Mouse (Mus musculus) liver, postnatal 0 days (tissue): ENCODE measurements at regions not wholly inside any gene's neighbourhood (a gene's known extent, or its start where the extent isn't known, plus 50 kb on each side); places are given as distances from the start of the nearest gene placed in this dataset.

Experiments used
- ATAC-seq: fragments of 200-750 bp; cut with Nextera tagmentation; 2 replicates; pipeline ENCODE4 v1.8.0; 2017; ENCODE audit warnings: mild to moderate bottlenecking, moderate library complexity
- DNase-seq: peaks from one replicate; pipeline ENCODE4 v3.0.0-alpha.2; 2016
- H3K27ac ChIP-seq: fragments of 300-500 bp; sonication (generic); 2 replicates; pipeline ENCODE4 v1.5.1; 2014; ENCODE audit warnings: antibody characterized with exemption, moderate library complexity, mild to moderate bottlenecking, low read depth
- H3K27me3 ChIP-seq: fragments of 300-500 bp; sonication (generic); 2 replicates; pipeline ENCODE4 v1.6.1; 2014; ENCODE audit warnings: low read length, control low read depth, mixed read lengths; ENCODE audit not compliant: insufficient read depth
- H3K36me3 ChIP-seq: fragments of 300-500 bp; sonication (generic); replicated peaks from 2 replicates; pipeline ENCODE4 v1.6.1; 2014; ENCODE audit warnings: mild to moderate bottlenecking, control low read depth, low read length, moderate library complexity, mixed read lengths; ENCODE audit not compliant: insufficient read depth
- H3K4me1 ChIP-seq: fragments of 300-500 bp; sonication (generic); 2 replicates; pipeline ENCODE4 v1.6.1; 2014; ENCODE audit warnings: antibody characterized with exemption, mild to moderate bottlenecking, control low read depth; ENCODE audit not compliant: insufficient read depth
- H3K4me2 ChIP-seq: fragments of 300-500 bp; sonication (generic); 2 replicates; pipeline ENCODE4 v1.6.1; 2014; ENCODE audit warnings: low read depth, mild to moderate bottlenecking, low read length, moderate library complexity, mixed read lengths
- H3K4me3 ChIP-seq: fragments of 300-500 bp; sonication (generic); 2 replicates; pipeline ENCODE4 v1.5.1; 2014; ENCODE audit warnings: low read depth, low read length
- H3K9ac ChIP-seq: fragments of 300-500 bp; sonication (generic); replicated peaks from 2 replicates; pipeline ENCODE4 v1.6.1; 2014; ENCODE audit warnings: mild to moderate bottlenecking, moderate library complexity
- H3K9me3 ChIP-seq: fragments of 300-500 bp; sonication (generic); 2 replicates; pipeline ENCODE4 v1.6.1; 2016; ENCODE audit warnings: mild to moderate bottlenecking, control low read depth, low read length, mixed read lengths
- CTCF ChIP-seq: sonication (generic); IDR thresholded peaks from 2 replicates; pipeline ENCODE4 v1.5.1; 2016; ENCODE audit warnings: antibody characterized with exemption, low read depth
- EP300 ChIP-seq: IDR thresholded peaks from 2 replicates; pipeline ENCODE4 v1.6.1; 2016; ENCODE audit warnings: antibody characterized with exemption, low read depth, mild to moderate bottlenecking
- WGBS: fragments of 180-500 bp; shearing (Covaris S2); extraction: QIAGEN DNeasy Blood & Tissue Kit; methylation state at CpG from one replicate; pipeline ENCODE4 v1.1.7; 2014; ENCODE audit not compliant: insufficient replicate concordance; 5-methylcytosine and 5-hydroxymethylcytosine counted together

DNA sequence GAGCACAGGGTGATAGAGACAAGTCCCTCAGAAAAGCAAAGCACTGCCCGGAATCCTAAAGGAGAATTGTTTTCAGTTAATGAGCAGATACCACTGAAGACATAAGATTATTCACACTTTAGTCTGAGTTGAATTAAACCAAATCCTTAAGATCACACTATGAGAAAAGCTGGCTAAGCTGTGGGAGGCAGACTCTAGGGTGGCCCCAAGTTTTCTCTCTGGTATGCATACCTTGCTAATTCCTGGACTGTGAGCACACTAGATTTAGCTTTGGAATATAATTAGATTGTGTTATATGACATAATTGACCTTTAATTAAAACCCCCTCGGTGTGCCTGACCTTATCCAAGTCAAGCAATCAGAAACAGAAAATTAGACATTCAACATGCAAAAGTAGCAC, 247.3 kb downstream of the Akain1 start:
- H3K4me3 ChIP-seq: no peak overlapping the region
- no peaks in the 10 kb centered on the region for H3K36me3 ChIP-seq
- no peaks in the 10 kb centered on the region for H3K27me3 ChIP-seq
- TF ChIP-seq EP300: no peak
- TF ChIP-seq CTCF: no peak
- ATAC-seq: no peak
- no peak overlapping the region for H3K4me2 ChIP-seq
- H3K9ac ChIP-seq: no peak overlapping the region
- no peak for DNase-seq
- no peaks in the 10 kb centered on the region; the same call in 1 of the 2 replicates for H3K9me3 ChIP-seq
- H3K4me1 ChIP-seq: no peaks in the 10 kb centered on the region
- WGBS: 61% methylated on average over 2 of the region's 2 CpGs
- H3K27ac ChIP-seq: no peak overlapping the region

DNA sequence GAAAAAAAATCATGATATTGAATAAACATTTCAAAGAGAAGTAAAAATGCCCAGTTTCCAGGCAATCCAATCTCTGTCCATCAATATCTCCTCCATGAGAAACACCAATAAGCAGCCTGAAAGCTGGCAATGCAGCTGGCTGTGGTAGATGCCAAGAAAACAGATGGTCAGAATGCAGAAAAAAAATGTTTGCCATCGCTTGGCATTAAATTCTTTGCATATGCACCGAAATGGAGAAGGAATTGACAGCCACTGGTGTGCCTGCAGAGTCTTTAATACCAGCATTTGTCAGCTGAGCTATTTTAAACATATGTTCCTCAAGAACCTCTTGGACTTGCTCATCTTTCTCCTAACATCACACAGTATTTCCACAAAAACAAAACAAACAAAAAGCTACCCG, 256.2 kb downstream of the Akain1 start:
- ATAC-seq: no peak
- TF ChIP-seq CTCF: no peak
- no peak for TF ChIP-seq EP300
- Histone ChIP-seq H3K9me3 (no peaks in the 10 kb centered on the region), H3K36me3 (no peaks in the 10 kb centered on the region), H3K4me3 (no peak overlapping the region), H3K9ac (no peak overlapping the region), H3K4me2 (no peak overlapping the region), H3K27ac (no peak overlapping the region), H3K27me3 (no peaks in the 10 kb centered on the region), H3K4me1 (no peaks in the 10 kb centered on the region)
- WGBS: 74% methylated on average over 3 of the region's 3 CpGs
- DNase-seq: no peak

DNA sequence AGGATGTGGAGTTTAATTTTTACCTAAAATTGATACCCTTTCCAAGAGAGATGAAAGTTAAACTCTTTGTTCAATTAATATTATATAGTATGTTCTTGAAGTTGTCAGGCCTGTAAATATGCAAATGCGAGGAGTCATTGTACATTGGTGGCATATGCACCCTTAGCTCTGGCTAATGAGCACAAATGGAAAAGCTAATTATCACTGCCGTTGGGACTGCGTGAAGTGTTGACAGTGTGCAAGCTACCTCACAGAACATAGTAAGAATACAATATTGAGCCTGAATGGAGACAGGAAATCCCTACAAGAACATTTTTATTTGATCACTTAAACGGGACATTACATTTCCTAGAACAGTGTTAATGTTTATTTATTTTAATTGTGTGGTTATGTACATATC, 241.5 kb upstream of the Dlgap1 start:
- ATAC-seq (no peak), DNase-seq (no peak)
- WGBS: 75% methylated on average over 4 of the region's 4 CpGs
- Histone ChIP-seq H3K4me1 (no peaks in the 10 kb centered on the region), H3K9me3 (0 out of 2 replicates have a peak, but pooled peaks cover 3% of the 10 kb centered on the region), H3K9ac (no peak overlapping the region), H3K36me3 (no peaks in the 10 kb centered on the region), H3K4me2 (no peak overlapping the region), H3K27me3 (no peaks in the 10 kb centered on the region), H3K27ac (no peak overlapping the region), H3K4me3 (no peak overlapping the region)
- TF ChIP-seq CTCF: no peak
- TF ChIP-seq EP300: no peak

- ATAC-seq (no peak), DNase-seq (no peak)
- no peak overlapping the region for H3K27ac ChIP-seq
- H3K9ac ChIP-seq: no peak overlapping the region
- H3K36me3 ChIP-seq: no peaks in the 10 kb centered on the region
- no peaks in the 10 kb centered on the region for H3K9me3 ChIP-seq
- no peak for TF ChIP-seq CTCF
- TF ChIP-seq EP300: no peak
- H3K4me1 ChIP-seq: no peaks in the 10 kb centered on the region
- H3K27me3 ChIP-seq: no peaks in the 10 kb centered on the region
- 81% methylated on average over 11 of the region's 11 CpGs for WGBS
- H3K4me2 ChIP-seq: no peak overlapping the region
- no peak overlapping the region for H3K4me3 ChIP-seq
Observed at GRCm38 (mm10) chr17:69732981-69733380, 235.9 kb upstream of the Dlgap1 start.

DNA sequence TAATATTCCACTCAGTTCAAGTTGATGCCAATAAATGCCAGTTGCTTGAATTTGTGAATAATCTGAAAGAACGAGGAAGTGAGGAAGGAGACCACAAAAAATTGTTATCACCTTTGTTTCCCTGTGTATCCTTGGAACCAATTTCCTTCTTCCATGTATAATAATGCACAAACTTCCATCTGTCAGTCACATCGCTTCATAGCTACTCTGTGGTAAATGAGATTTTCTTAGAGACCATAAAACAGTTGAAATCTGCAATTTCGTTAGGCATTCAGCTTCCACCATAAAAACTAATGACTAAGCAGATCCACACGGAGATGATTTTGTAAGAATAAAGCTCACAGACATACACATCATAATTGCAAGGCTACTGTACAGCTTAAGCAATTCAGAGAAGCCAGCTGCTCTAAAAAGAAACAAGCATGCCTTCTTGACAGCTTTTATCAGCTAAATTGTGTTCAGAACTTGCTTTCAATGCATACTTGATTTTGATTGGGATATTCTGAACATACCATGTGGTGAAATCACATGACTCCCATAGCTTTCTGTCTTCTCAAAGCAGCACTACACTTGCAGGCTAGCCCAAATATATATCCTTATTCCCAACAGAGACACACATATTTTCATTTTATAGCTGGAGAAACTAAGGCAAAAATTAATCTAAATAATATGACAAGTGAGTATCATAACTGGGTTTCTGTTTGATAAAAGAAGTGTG, 232.3 kb upstream of the Dlgap1 start:
- no peak for TF ChIP-seq CTCF
- TF ChIP-seq EP300: no peak

GRCm38 (mm10) chr17:69769002-69769421, 199.9 kb upstream of the Dlgap1 start:
- no peak overlapping the region for H3K4me3 ChIP-seq
- no peaks in the 10 kb centered on the region for H3K36me3 ChIP-seq
- no peak overlapping the region for H3K27ac ChIP-seq
- H3K4me1 ChIP-seq: no peaks in the 10 kb centered on the region
- H3K9ac ChIP-seq: no peak overlapping the region
- WGBS: 69% methylated on average over 8 of the region's 8 CpGs
- TF ChIP-seq EP300 (no peak), CTCF (no peak)
- no peaks in the 10 kb centered on the region; the same call in 1 of the 2 replicates for H3K9me3 ChIP-seq
- no peaks in the 10 kb centered on the region for H3K27me3 ChIP-seq
- no peak overlapping the region for H3K4me2 ChIP-seq
- no peak for ATAC-seq
- no peak for DNase-seq

More for the DNA sequence above, 232.3 kb upstream of the Dlgap1 start:
- no peak overlapping the region for H3K9ac ChIP-seq
- WGBS: 62% methylated on average over 4 of the region's 4 CpGs
- H3K27me3 ChIP-seq: no peaks in the 10 kb centered on the region
- no peak overlapping the region for H3K4me3 ChIP-seq
- H3K27ac ChIP-seq: no peak overlapping the region
- H3K36me3 ChIP-seq: no peaks in the 10 kb centered on the region
- no peaks in the 10 kb centered on the region for H3K4me1 ChIP-seq
- H3K9me3 ChIP-seq: 0 out of 2 replicates have a peak, but pooled peaks cover 4% of the 10 kb centered on the region
- DNase-seq (no peak), ATAC-seq (no peak)
- no peak overlapping the region for H3K4me2 ChIP-seq

DNA sequence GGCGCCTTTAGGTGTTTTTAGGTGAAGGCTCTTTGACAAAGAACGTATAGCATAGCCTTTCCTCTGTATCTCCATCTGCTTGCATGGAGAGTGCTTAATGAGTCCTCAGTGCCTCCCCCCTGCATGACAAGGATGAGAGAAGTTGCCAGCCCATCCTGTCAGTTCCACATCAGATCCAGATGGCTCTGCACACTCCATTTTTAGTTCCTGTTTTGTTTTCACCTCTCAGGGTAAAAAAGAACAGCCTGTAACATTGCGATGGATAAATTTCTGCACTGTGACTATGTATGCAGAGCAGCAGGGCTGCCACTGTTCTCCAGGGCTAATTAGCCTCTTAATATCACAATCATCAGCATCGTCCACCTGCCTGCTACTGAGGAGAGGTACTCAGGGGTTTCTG, 198.8 kb upstream of the Dlgap1 start:
- DNase-seq (no peak), ATAC-seq (no peak)
- Histone ChIP-seq H3K9me3 (no peaks in the 10 kb centered on the region; the same call in 1 of the 2 replicates), H3K4me2 (no peak overlapping the region), H3K36me3 (no peaks in the 10 kb centered on the region), H3K27me3 (no peaks in the 10 kb centered on the region), H3K9ac (no peak overlapping the region), H3K4me3 (no peak overlapping the region), H3K4me1 (no peaks in the 10 kb centered on the region), H3K27ac (no peak overlapping the region)
- TF ChIP-seq CTCF (no peak), EP300 (no peak)
- 58% methylated on average over 4 of the region's 4 CpGs for WGBS
